Comparison of ENCODE assay signal across 8 mouse cellular contexts in genomic region chr7:126082286-126082741, GRCm38 (mm10). TPM values are rescaled to one million over a fixed set of nuclear protein-coding genes. Genes with fewer than 3 reads are reported as not detected.
A peak's percentile ranks its signal among the peaks of the same experiment; 100 is the strongest.
DNase-seq lines count a peak whose midpoint lies in the region; ATAC-seq and TF ChIP-seq lines count a peak whose summit lies in the region.

Gene Gsg1l, minus strand, starts transcription at chr7:126082411.

- peak in 1 of 2 experiments; percentile 26 for DNase-seq in layer of hippocampus, adult 2 months (ENCODE audit: low spot score in 2 of 2)
- DNase-seq in layer of hippocampus, adult 9-11 months = no peak
- DNase-seq in adrenal gland, postnatal 25 days = peak; percentile 51
- peak; percentile 83 for DNase-seq in midbrain, embryonic 14.5 days
- no peak for DNase-seq in lung, postnatal 36 days

- H3K9me3 ChIP-seq in forebrain, embryonic 16.5 days (ENCODE audit: control insufficient read depth, low read length) = no peaks in the 10 kb centered on the region
- no peaks in the 10 kb centered on the region for H3K9me3 ChIP-seq in intestine, postnatal 0 days (ENCODE audit: control insufficient read depth)
- no peaks in the 10 kb centered on the region for H3K9me3 ChIP-seq in midbrain, embryonic 14.5 days (ENCODE audit: control insufficient read depth, low read length)

- under 1% methylated on average over 39 of the region's 49 CpGs for WGBS in forebrain, embryonic 16.5 days
- 1% methylated on average over 34 of the region's 49 CpGs for WGBS in intestine, postnatal 0 days
- WGBS in midbrain, embryonic 14.5 days = under 1% methylated on average over 49 of the region's 49 CpGs

- peaks cover 28% of the 10 kb centered on the region for H3K27me3 ChIP-seq in forebrain, embryonic 16.5 days (replicated peaks; ENCODE audit: control insufficient read depth, insufficient read depth, low read length)
- peaks cover 39% of the 10 kb centered on the region for H3K27me3 ChIP-seq in intestine, postnatal 0 days (replicated peaks; ENCODE audit: control insufficient read depth, insufficient read depth, low read length)
- H3K27me3 ChIP-seq in midbrain, embryonic 14.5 days (ENCODE audit: control insufficient read depth, insufficient read depth, low read length) = peaks cover 38% of the 10 kb centered on the region

- no peaks in the 10 kb centered on the region for H3K36me3 ChIP-seq in forebrain, embryonic 16.5 days (ENCODE audit: control insufficient read depth, insufficient read depth)
- no peaks in the 10 kb centered on the region for H3K36me3 ChIP-seq in intestine, postnatal 0 days (ENCODE audit: control insufficient read depth, insufficient read depth)
- no peaks in the 10 kb centered on the region for H3K36me3 ChIP-seq in midbrain, embryonic 14.5 days (ENCODE audit: control insufficient read depth, insufficient read depth, low read length)

- TF ChIP-seq CTCF in layer of hippocampus, adult 2 months (conservative IDR thresholded peaks at IDR 0.05) = peak; percentile 60
- peak; percentile 32; the same call in 1 of the 2 replicates for TF ChIP-seq CTCF in intestine, postnatal 0 days (IDR thresholded peaks at IDR 0.05; ENCODE audit: low read depth)

- peak within 1 kb of the TSS; percentile 86 for H3K27ac ChIP-seq in layer of hippocampus, adult 2 months
- H3K27ac ChIP-seq in forebrain, embryonic 16.5 days (ENCODE audit: low read length) = no peak within 1 kb of the TSS
- no peak within 1 kb of the TSS for H3K27ac ChIP-seq in intestine, postnatal 0 days (ENCODE audit: low read depth, low read length)
- H3K27ac ChIP-seq in midbrain, embryonic 14.5 days (replicated peaks; ENCODE audit: low read depth, low read length) = 0 out of 2 replicates have a peak within 1 kb of the TSS, but pooled peaks have one; percentile 41

- H3K9ac ChIP-seq in forebrain, embryonic 16.5 days (replicated peaks; ENCODE audit: low read depth, low read length) = peak within 1 kb of the TSS; percentile 64
- H3K9ac ChIP-seq in intestine, postnatal 0 days (ENCODE audit: low read depth, low read length) = no peak within 1 kb of the TSS
- peak within 1 kb of the TSS; percentile 68 for H3K9ac ChIP-seq in midbrain, embryonic 14.5 days (replicated peaks; ENCODE audit: low read length)

- peak within 1 kb of the TSS; percentile 96 for H3K4me2 ChIP-seq in forebrain, embryonic 16.5 days (ENCODE audit: low read length)
- peak within 1 kb of the TSS; percentile 79 for H3K4me2 ChIP-seq in intestine, postnatal 0 days (replicated peaks; ENCODE audit: low read depth)
- peak within 1 kb of the TSS; percentile 91 for H3K4me2 ChIP-seq in midbrain, embryonic 14.5 days (ENCODE audit: low read length)

- peaks cover 34% of the 10 kb centered on the region for H3K4me1 ChIP-seq in forebrain, embryonic 16.5 days (replicated peaks; ENCODE audit: control insufficient read depth, insufficient read depth, low read length)
- H3K4me1 ChIP-seq in intestine, postnatal 0 days (replicated peaks; ENCODE audit: control insufficient read depth, insufficient read depth, low read length) = 0 out of 2 replicates have a peak, but pooled peaks cover 2% of the 10 kb centered on the region
- H3K4me1 ChIP-seq in midbrain, embryonic 14.5 days (ENCODE audit: control insufficient read depth, insufficient read depth, low read length) = peaks cover 16% of the 10 kb centered on the region

- peak; percentile 56 for ATAC-seq in forebrain, embryonic 16.5 days
- no peak for ATAC-seq in intestine, postnatal 0 days
- peak; percentile 21; the same call in 1 of the 2 replicates for ATAC-seq in midbrain, embryonic 14.5 days (ENCODE audit: low FRiP score, low TSS enrichment)
- no peak for ATAC-seq in monocyte, adult 5-6 weeks (replicated peaks; ENCODE audit: insufficient number of reproducible peaks, low FRiP score, low TSS enrichment, poor library complexity, severe bottlenecking)

- H3K4me3 ChIP-seq in layer of hippocampus, adult 2 months = peak within 1 kb of the TSS; percentile 58
- H3K4me3 ChIP-seq in forebrain, embryonic 16.5 days (replicated peaks; ENCODE audit: low read length) = peak within 1 kb of the TSS; percentile 63
- peak within 1 kb of the TSS; percentile 44 for H3K4me3 ChIP-seq in intestine, postnatal 0 days (ENCODE audit: low read depth, low read length)
- peak within 1 kb of the TSS; percentile 59 for H3K4me3 ChIP-seq in midbrain, embryonic 14.5 days (replicated peaks; ENCODE audit: low read depth, low read length)

RNA-seq across cellular contexts. Expression of gene Gsg1l, which starts in this region (rescaled TPM):
- total RNA-seq in layer of hippocampus, adult 2 months (2021) = 10 to 100 TPM; 14.0 to 16.0 TPM
- total RNA-seq in adrenal gland, postnatal 25 days (2021) = 52.1 and 77.9 TPM in 2 replicates
- 5.8 and 6.1 TPM in 2 replicates for polyA plus RNA-seq in forebrain, embryonic 16.5 days (2015; fragmentation: Nextera tagmentation; extraction: Ambion mirVana)
- 0.35 and 0.52 TPM in 2 replicates for polyA plus RNA-seq in intestine, postnatal 0 days (2015; fragmentation: Nextera tagmentation; extraction: Ambion mirVana)
- polyA plus RNA-seq in midbrain, embryonic 14.5 days (2014; fragmentation: Nextera tagmentation; extraction: Ambion mirVana) = 9.6 and 10.3 TPM in 2 replicates
- not detected in 3 replicates for total RNA-seq in monocyte, adult 5-6 weeks (2017)

Comparison
In these comparisons a context has a peak if more than half of its experiments do, and no peak if none do; other contexts are left out.
1. RNA of gene Gsg1l (total RNA-seq): 52.1 to 77.9 TPM in adrenal gland, postnatal 25 days and 14.0 to 16.0 TPM in layer of hippocampus, adult 2 months; not detected in monocyte, adult 5-6 weeks; every median in the first group is over 10 times any median in the second.
2. DNase-seq: peak in adrenal gland, postnatal 25 days (single experiment) and midbrain, embryonic 14.5 days (single experiment); none in layer of hippocampus, adult 9-11 months (single experiment) and lung, postnatal 36 days (single experiment).
3. H3K27ac ChIP-seq: peak in layer of hippocampus, adult 2 months (single experiment) and midbrain, embryonic 14.5 days (single experiment); none in forebrain, embryonic 16.5 days (single experiment) and intestine, postnatal 0 days (single experiment).
4. ATAC-seq: peak in forebrain, embryonic 16.5 days (single experiment) and midbrain, embryonic 14.5 days (single experiment); none in intestine, postnatal 0 days (single experiment) and monocyte, adult 5-6 weeks (single experiment).
5. Peak in every context shown above with its lines, with median percentiles within 50 percentile points of each other: H3K4me3 ChIP-seq and H3K4me2 ChIP-seq.